Mouse (Mus musculus) embryonic fibroblast, embryonic 13.5 days (primary cell): ENCODE data around the gene Ggct. TPM values are rescaled to one million over a fixed set of nuclear protein-coding genes. Genes with fewer than 3 reads are reported as not detected.
A peak's percentile ranks its signal among the peaks of the same experiment; 100 is the strongest.
"Not testable (repeated sequence)": the region's sequence is repeated elsewhere in the genome, so short reads cannot be mapped to it uniquely, and the experiment has no call there.

ENCODE experiments used
- H3K27ac ChIP-seq: 2 replicates; pipeline ENCODE4 v1.5.1; 2012; ENCODE audit warnings: low read length, control low read depth, inconsistent platforms; ENCODE audit not compliant: insufficient read depth
- H3K4me1 ChIP-seq: 2 replicates; pipeline ENCODE4 v1.6.1; 2011; ENCODE audit warnings: low read length; ENCODE audit not compliant: control insufficient read depth, insufficient read depth
- H3K4me3 ChIP-seq: 2 replicates; pipeline ENCODE4 v1.5.1; 2011; ENCODE audit warnings: mild to moderate bottlenecking, control low read depth, low read length; ENCODE audit not compliant: insufficient read depth
- CTCF ChIP-seq: IDR thresholded peaks from 2 replicates; pipeline ENCODE4 v1.5.1; 2011; ENCODE audit warnings: mild to moderate bottlenecking, control low read depth, low read length, moderate library complexity, borderline replicate concordance; ENCODE audit not compliant: insufficient read depth
- POLR2A ChIP-seq: IDR thresholded peaks from 2 replicates; pipeline ENCODE4 v1.6.1; 2011; ENCODE audit warnings: low read depth, mild to moderate bottlenecking, control low read depth, low read length, moderate library complexity
- polyA plus RNA-seq: library from polyadenylated mRNA; stranded (reverse); fragments of >200 nt; gene quantifications from 2 replicates; pipeline ENCODE4 v1.2.4, GENCODE M21; 2011; ENCODE audit warnings: low read depth; ENCODE audit not compliant: missing spikeins, insufficient read length

Gene Ggct
- polyA plus RNA-seq, 1 experiment, result 7.2 TPM

DNA sequence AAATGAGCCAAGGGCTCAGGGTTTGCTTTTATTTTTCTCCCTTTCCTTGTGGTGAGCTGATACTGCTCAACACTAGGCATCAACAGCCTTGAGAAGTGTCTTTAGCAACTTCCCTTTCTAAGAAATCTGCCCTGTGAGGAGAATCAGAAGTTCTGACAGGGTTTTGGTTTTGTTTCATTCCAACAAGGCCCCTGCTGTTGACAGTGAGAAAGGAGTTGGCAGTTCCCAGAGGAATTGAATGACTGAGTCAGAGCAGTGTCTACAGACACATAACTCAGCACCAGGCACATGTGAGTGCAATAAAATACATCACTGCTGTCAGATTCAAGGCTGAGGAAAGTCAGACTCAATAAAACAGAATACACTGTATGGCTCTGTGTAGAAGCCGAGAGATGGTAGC, 36.3 kb downstream of the Ggct start:
- H3K27ac ChIP-seq, result peak overlapping the region; percentile 82
- peaks cover 10% of the 10 kb centered on the region for H3K4me1 ChIP-seq
- TF ChIP-seq POLR2A (no peak), CTCF (no peak)
- H3K4me3 ChIP-seq, result no peak overlapping the region

DNA sequence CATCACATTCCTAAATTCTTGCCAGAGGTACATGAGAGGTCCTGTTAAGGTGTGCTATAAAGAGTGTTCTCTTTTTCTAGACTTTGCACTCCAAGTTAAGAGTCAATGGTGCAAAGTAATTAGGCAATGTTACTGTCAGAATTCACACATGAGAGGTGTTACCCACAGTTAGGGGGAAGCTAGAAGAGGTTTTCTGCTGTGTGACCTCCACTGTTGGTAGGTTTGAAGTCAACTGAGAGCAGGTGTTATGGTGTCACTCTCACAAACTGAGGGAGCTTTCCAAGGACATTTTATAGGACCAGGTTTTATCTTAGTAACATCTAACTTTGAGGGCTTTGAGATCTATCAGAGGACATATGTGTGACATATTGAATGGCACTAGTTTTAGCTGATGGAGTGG, 36.8 kb downstream of the Ggct start:
- Histone ChIP-seq H3K27ac (peak overlapping the region; percentile 82), H3K4me3 (no peak overlapping the region), H3K4me1 (peaks cover 10% of the 10 kb centered on the region)
- TF ChIP-seq POLR2A (no peak), CTCF (no peak)

DNA sequence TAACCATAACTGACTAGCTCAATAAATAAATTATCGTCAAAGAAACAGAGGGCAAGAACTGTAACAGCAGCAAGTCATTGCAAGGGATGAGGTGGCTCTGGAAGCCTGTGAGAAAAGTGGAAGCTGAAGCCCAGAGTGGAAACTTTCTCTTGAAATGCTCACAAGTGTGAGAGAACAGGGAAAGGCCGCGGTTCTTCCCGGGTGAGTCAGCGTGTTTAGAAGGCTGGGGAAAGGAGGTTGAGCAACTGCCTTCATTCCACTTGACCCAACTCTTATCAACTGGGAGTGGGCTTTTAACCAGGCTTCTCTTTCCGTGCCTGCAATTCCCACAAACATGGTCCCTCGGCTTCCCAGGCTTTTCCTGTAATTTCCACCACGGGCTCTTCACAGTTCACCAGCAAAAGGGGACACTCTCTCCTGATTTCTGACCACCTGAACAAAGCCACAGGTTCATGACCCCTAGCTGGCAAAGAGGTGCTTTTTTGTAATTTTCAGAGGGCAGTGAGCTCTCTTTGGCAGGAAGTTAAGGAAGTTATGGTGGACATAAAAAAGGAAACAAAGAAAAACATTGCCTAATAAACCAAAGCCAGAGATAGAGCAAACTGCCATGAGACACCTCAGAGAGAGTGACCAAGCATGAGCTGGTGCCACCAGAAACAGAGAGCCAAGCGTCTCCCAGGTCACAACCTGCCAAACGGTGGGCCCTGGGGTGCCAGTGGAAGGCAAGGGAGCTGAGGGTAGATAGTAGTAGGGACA, 37.9 kb downstream of the Ggct start:
- Histone ChIP-seq H3K4me1 (peaks cover 10% of the 10 kb centered on the region), H3K27ac (peak overlapping the region; percentile 62), H3K4me3 (no peak overlapping the region)
- no peak for TF ChIP-seq CTCF

DNA sequence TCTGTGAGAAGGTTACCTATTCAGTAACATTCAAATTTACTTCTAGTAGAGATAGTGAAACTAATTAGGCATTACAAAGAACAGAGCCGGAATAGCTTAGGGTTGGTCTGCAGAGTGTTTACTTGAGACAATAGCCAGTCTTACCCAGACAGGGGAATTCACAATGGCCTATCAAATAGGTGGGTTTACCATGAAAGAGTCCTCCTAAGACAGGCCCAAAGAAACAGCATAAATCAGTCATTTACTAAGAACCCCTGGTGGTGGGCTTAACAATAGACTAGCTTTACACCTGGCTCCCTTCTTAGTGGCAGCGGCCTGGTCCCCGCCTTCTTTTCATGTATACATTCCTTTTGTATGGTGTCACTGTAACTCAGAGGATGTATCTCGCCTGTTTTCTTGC, 39.4 kb downstream of the Ggct start:
- H3K27ac ChIP-seq, H3K4me3 ChIP-seq: not testable (repeated sequence)
- H3K4me1 ChIP-seq, result peaks cover 10% of the 10 kb centered on the region

DNA sequence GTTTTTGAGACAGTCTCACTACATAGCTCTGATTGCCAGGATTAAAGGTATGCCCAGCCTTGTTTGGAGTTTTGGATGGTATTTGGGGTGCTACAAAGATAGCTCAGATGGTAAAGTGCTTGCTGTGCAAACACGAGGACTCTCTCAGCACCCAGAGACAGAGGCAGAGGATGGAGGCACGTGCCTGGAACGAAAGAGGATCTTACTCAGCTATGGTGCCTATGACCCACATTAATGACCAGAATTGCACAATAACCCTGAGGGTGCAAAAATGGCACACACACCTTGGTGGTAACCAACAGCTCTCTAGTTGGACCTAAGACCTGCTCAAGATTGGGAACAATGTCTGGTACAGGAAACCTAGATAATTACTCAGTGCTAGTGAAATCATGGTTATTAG, 40.2 kb downstream of the Ggct start:
- no peak for TF ChIP-seq POLR2A
- TF ChIP-seq CTCF, result no peak
- H3K27ac ChIP-seq, result no peak overlapping the region
- no peak overlapping the region for H3K4me3 ChIP-seq
- peaks cover 8% of the 10 kb centered on the region for H3K4me1 ChIP-seq

DNA sequence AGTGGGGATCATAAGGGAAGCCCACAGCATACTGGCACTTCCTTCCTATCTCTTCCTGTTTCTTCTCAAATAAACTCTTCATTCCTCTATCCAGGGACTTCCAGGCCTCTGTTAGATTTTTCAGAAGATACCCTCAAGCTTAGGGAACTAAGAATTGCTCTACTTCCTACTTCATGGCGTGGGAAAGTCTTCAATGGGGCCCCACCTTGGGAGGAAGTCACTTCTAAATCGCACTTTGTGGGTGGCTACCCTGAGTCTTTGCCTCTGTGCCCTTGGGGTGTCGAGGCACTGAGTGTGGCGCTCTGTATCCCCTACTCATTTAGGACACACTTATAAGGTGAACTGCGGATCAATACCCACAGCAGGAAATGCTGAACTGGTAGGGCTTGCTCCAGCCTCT, 44.1 kb downstream of the Ggct start:
- no peak for TF ChIP-seq CTCF
- TF ChIP-seq POLR2A, result no peak

DNA sequence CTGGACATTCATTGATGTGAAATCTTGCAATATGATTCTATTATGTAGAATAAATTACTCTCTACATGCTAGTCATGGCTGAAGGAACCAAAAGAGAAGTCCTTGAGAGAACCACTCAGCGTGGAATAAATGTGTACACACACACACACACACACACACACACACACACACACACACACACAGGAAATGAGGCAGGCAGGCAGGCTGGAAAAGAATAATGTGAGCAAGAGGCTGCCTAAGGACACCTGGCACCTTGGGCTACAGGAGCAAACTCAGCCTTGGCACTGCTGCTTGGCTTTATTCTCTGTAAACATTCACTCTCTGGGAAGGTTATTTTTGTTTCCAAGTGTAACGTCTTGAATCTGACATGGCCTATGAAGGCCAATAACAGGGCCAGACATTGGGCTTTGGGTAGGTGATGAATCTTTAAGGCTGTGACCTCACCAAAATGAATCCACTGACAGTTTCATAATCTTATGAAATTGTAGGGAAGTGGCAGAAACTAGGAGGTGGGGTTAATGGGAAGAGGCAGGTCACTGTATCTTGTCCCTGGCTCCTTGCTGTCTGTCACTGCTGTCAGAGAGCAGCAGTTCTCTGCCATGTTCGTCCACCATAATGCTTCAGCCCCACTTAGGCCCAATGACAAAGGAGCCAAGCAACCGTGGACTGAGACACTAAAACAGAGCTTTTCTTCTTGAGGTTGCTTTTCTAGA, 46.4 kb downstream of the Ggct start:
- no peak overlapping the region for H3K27ac ChIP-seq
- no peak overlapping the region for H3K4me3 ChIP-seq
- TF ChIP-seq CTCF (no peak), POLR2A (no peak)
- H3K4me1 ChIP-seq, result no peaks in the 10 kb centered on the region

More for the DNA sequence above, 44.1 kb downstream of the Ggct start:
- Histone ChIP-seq H3K27ac (no peak overlapping the region), H3K4me3 (no peak overlapping the region), H3K4me1 (no peaks in the 10 kb centered on the region)

DNA sequence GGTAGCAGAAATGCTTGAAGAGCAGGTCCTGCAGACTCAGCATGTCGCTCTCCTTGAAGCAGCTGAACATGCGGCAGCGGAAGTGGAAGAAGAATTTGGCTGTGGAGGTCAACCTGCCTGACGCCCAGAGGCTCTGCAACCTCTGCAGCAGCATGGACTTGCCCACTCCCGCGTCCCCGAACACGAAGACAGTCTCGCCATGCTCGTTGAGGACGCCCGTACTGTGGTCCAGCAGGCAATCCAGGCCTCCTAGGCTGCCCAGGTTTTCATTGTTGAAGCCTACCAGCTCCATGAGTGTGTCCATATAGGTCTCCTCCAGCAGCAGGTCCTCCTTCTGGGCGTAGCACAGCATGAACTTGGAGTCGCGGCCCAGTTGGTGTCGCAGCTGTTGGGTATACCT, 48.2 kb downstream of the Ggct start:
- H3K4me3 ChIP-seq, result no peak overlapping the region
- TF ChIP-seq CTCF (no peak), POLR2A (no peak)
- no peak overlapping the region for H3K27ac ChIP-seq
- H3K4me1 ChIP-seq, result no peaks in the 10 kb centered on the region

DNA sequence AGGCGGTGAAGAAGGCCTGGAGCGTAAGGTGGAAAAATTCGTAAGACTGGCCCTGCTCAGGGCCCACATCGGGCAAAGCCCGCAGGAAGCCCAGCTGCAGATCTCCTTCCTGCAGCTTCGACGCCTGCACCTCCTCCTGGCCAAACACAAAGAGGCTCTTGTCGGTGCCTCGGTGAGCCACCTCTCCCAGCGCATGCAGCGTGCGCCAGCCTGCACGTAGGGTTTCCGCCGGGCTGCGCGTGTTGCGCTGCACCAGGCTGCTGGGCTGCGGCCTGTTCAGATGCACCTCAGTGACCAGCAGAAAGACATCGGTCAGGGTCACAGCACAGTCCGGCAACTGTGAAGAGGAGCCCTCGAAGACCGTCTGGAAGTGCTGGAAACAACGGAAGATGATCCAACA, 49.0 kb downstream of the Ggct start:
- H3K27ac ChIP-seq, result no peak overlapping the region
- no peak overlapping the region for H3K4me3 ChIP-seq
- no peaks in the 10 kb centered on the region for H3K4me1 ChIP-seq
- TF ChIP-seq CTCF (no peak), POLR2A (no peak)

DNA sequence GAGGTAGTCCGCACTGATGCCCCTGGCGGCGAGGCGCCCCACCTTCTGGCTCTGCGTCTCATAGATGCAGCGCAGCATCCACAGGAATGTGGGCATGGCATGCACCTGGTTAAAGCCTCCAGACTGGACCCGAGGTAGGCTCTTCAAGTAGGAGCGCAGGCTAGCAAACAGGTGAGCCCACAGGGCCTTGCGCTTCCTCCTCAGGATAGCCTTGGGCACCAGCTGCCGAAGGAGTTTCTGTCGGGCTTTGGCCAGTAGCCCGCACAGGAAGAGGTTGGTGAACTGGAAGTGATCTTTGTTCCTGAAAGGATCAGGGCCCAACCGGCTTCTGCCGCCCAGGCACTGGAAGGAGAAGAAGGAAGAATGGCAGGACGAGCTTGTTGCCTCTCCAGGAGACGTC, 49.5 kb downstream of the Ggct start:
- TF ChIP-seq CTCF, result no peak
- Histone ChIP-seq H3K27ac (no peak overlapping the region), H3K4me3 (no peak overlapping the region), H3K4me1 (no peaks in the 10 kb centered on the region)
